Mouse (Mus musculus): Measurements from ENCODE around the gene Akap7.

GRCm38 (mm10) chr10:25257466-25257865, 50.2 kb downstream of the Akap7 start:
- TF ChIP-seq CTCF (IDR thresholded peaks at IDR 0.05; ENCODE audit: borderline replicate concordance, insufficient read depth, low read depth, low read length) (no peak), POLR2A (IDR thresholded peaks at IDR 0.05; ENCODE audit: borderline replicate concordance, insufficient read depth, low read length) (no peak)
